Mouse (Mus musculus): Measurements from ENCODE around the gene Ddx24.

- TF ChIP-seq POLR2A (IDR thresholded peaks at IDR 0.05; ENCODE audit: extremely low read depth, insufficient read depth, low read length) (no peak), CTCF (IDR thresholded peaks at IDR 0.05; ENCODE audit: low read depth, low read length) (no peak)
These were observed 63.9 kb downstream of the Ddx24 start for GRCm38 (mm10) chr12:103361539-103362307.
